Mouse (Mus musculus): ENCODE data around the gene Scn8a. TPM values are rescaled to one million over a fixed set of nuclear protein-coding genes. Genes with fewer than 3 reads are reported as not detected.

Gene Scn8a
- polyA plus RNA-seq, 1 experiment: 0.48 TPM

- peak; percentile 66 for DNase-seq (ENCODE audit: low spot score)
Measured at GRCm38 (mm10) chr15:101070762-101071161, 201.1 kb downstream of the Scn8a start.

- DNase-seq (ENCODE audit: low spot score): no peak
Measured at GRCm38 (mm10) chr15:101072736-101073135, 203.1 kb downstream of the Scn8a start.

GRCm38 (mm10) chr15:101074067-101074466 lies 204.4 kb downstream of the Scn8a start:
- DNase-seq (ENCODE audit: low spot score): no peak

- no peak for DNase-seq (ENCODE audit: low spot score)
Measured at GRCm38 (mm10) chr15:101075150-101075549, 205.5 kb downstream of the Scn8a start.

GRCm38 (mm10) chr15:101075656-101076055 lies 206.0 kb downstream of the Scn8a start:
- DNase-seq (ENCODE audit: low spot score): no peak

GRCm38 (mm10) chr15:101076071-101077000 lies 206.7 kb downstream of the Scn8a start:
- no peak for DNase-seq (ENCODE audit: low spot score)

- DNase-seq (ENCODE audit: low spot score): no peak
Measured at GRCm38 (mm10) chr15:101077001-101077812, 207.5 kb downstream of the Scn8a start.

- DNase-seq (ENCODE audit: low spot score): no peak
Measured at GRCm38 (mm10) chr15:101077813-101078730, 208.4 kb downstream of the Scn8a start, which contains the start of gene Fignl2. Fignl2 (minus strand) TSS chr15:101078567.

- DNase-seq (ENCODE audit: low spot score): peak; percentile 87
Measured at GRCm38 (mm10) chr15:101078731-101079156, 209.1 kb downstream of the Scn8a start.

- DNase-seq (ENCODE audit: low spot score): no peak
Measured at GRCm38 (mm10) chr15:101080031-101080520, 210.4 kb downstream of the Scn8a start.

GRCm38 (mm10) chr15:101081035-101081548 lies 211.4 kb downstream of the Scn8a start:
- no peak for DNase-seq (ENCODE audit: low spot score)

- no peak for DNase-seq (ENCODE audit: low spot score)
Measured at GRCm38 (mm10) chr15:101082236-101082635, 212.6 kb downstream of the Scn8a start.

- DNase-seq (ENCODE audit: low spot score): no peak
Measured at GRCm38 (mm10) chr15:101084499-101084898, 214.8 kb downstream of the Scn8a start.

GRCm38 (mm10) chr15:101086451-101086850 lies 216.8 kb downstream of the Scn8a start:
- no peak for DNase-seq (ENCODE audit: low spot score)

GRCm38 (mm10) chr15:101086956-101087355 lies 217.3 kb downstream of the Scn8a start:
- DNase-seq (ENCODE audit: low spot score): no peak

GRCm38 (mm10) chr15:101088291-101088690 lies 218.6 kb downstream of the Scn8a start:
- DNase-seq (ENCODE audit: low spot score): no peak

- DNase-seq (ENCODE audit: low spot score): no peak
Measured at GRCm38 (mm10) chr15:101091551-101091950, 221.9 kb downstream of the Scn8a start.

- DNase-seq (ENCODE audit: low spot score): no peak
Measured at GRCm38 (mm10) chr15:101092121-101092828, 222.6 kb downstream of the Scn8a start.

- no peak for DNase-seq (ENCODE audit: low spot score)
Measured at GRCm38 (mm10) chr15:101092829-101093648, 223.4 kb downstream of the Scn8a start.

Measured in urinary bladder, adult 2 months (tissue).